ENCODE assay signal across 21 mouse cellular contexts in the genomic region with DNA sequence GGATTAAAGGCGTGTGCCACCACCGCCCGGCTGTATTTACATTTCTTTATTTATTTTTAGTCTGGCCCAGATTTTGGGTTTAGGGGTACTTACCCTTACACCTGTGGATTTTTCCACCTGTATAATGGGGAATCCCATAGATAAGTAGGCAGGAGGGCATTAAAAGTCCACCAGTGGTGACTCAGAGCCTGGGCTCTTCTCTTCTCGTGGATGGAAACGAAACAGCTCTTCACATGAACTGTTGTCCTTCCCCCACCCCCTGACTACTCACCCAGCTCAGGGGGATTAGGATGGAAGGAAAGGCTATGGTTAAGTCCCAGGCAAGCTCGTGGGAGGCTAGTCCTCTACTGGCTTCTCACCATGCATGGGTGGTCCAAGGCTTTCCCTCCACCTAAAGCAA. TPM values are rescaled to one million over a fixed set of nuclear protein-coding genes. Genes with fewer than 3 reads are reported as not detected.
DNase-seq lines count a peak whose midpoint lies in the region; ATAC-seq and TF ChIP-seq lines count a peak whose summit lies in the region.
"Had no signal": no experiment of that assay in that cellular context is flagged by ENCODE, and none has a peak within 500 bp of the region (broad histone marks: within the 10 kb centered on the region; RNA-seq: fewer than 3 reads in every experiment).

No protein-coding gene starts in this region.

- peak overlapping the region; percentile 87 for H3K4me3 ChIP-seq in gastrocnemius, adult 2 months
- no peak overlapping the region; the same call in 1 of the 2 replicates for H3K4me3 ChIP-seq in liver, embryonic 13.5 days (replicated peaks)
- peak overlapping the region; percentile 10; the same call in 1 of the 2 replicates for H3K4me3 ChIP-seq in embryonic fibroblast, embryonic 13.5 days (ENCODE audit: insufficient read depth, low read length)
- H3K4me3 ChIP-seq: embryonic facial prominence, embryonic 13.5 days; forebrain, embryonic 15.5 days; hindbrain, embryonic 15.5 days had no signal

- intact Hi-C loops in gastrocnemius, adult 2 months (cut with DNase I): loop anchor here (5.0 kb wide), 1 partner anchor 103 kb away; no protein-coding TSS in a partner anchor
- intact Hi-C loops in gastrocnemius, postnatal 36 days (cut with DNase I): no loop called here

- DNase-seq in gastrocnemius, adult 2 months: no peak
- no peak for DNase-seq in gastrocnemius, postnatal 36 days
- no peak for DNase-seq in liver, embryonic 13.5 days
- DNase-seq in liver: no peak
- no peak for DNase-seq in lung, postnatal 14 days
- DNase-seq: adrenal gland, adult 8-10 months; cerebellum, adult 11 months; cerebellum, adult 8-10 months; cerebellum, postnatal 36 days; gastrocnemius, postnatal 10 days; heart, postnatal 36 days had no signal

- no peak overlapping the region for H3K4me2 ChIP-seq in liver, embryonic 13.5 days
- H3K4me2 ChIP-seq: forebrain, embryonic 15.5 days; hindbrain, embryonic 15.5 days had no signal

- no peaks in the 10 kb centered on the region for H3K9me3 ChIP-seq in liver, embryonic 13.5 days (replicated peaks)
- H3K9me3 ChIP-seq: embryonic facial prominence, embryonic 13.5 days; forebrain, embryonic 15.5 days; hindbrain, embryonic 15.5 days had no signal

- TF ChIP-seq CTCF in gastrocnemius, adult 2 months (IDR thresholded peaks at IDR 0.05): no peak
- TF ChIP-seq CTCF in embryonic fibroblast, embryonic 13.5 days (IDR thresholded peaks at IDR 0.05; ENCODE audit: borderline replicate concordance, insufficient read depth, low read length): no peak

- H3K27me3 ChIP-seq in liver, embryonic 13.5 days: no peaks in the 10 kb centered on the region
- H3K27me3 ChIP-seq: embryonic facial prominence, embryonic 13.5 days; forebrain, embryonic 15.5 days; heart, embryonic 12.5 days had no signal

- WGBS in liver, embryonic 13.5 days (ENCODE audit: insufficient replicate concordance): 93% methylated on average over 6 of the region's 6 CpGs

- no peak overlapping the region for H3K9ac ChIP-seq in liver, embryonic 13.5 days
- H3K9ac ChIP-seq: embryonic facial prominence, embryonic 13.5 days; forebrain, embryonic 15.5 days; heart, embryonic 12.5 days; hindbrain, embryonic 15.5 days had no signal

- peak overlapping the region; percentile 62 for H3K27ac ChIP-seq in gastrocnemius, adult 2 months
- 0 out of 2 replicates have a peak overlapping the region, but pooled peaks have one; percentile 100 for H3K27ac ChIP-seq in liver, embryonic 13.5 days
- peak overlapping the region; percentile 8; the same call in 1 of the 2 replicates for H3K27ac ChIP-seq in embryonic fibroblast, embryonic 13.5 days (ENCODE audit: insufficient read depth, low read length)
- H3K27ac ChIP-seq: forebrain, embryonic 15.5 days; hindbrain, embryonic 15.5 days had no signal

- no peak for ATAC-seq in liver, embryonic 13.5 days (ENCODE audit: low read depth)
- ATAC-seq: forebrain, embryonic 15.5 days had no signal

- no peak for TF ChIP-seq POLR2A in embryonic fibroblast, embryonic 13.5 days (IDR thresholded peaks at IDR 0.05; ENCODE audit: low read depth, low read length)

- H3K36me3 ChIP-seq in liver, embryonic 13.5 days: peaks cover 34% of the 10 kb centered on the region

- H3K4me1 ChIP-seq in liver, embryonic 13.5 days (replicated peaks): peaks cover 74% of the 10 kb centered on the region
- peaks cover 18% of the 10 kb centered on the region for H3K4me1 ChIP-seq in embryonic fibroblast, embryonic 13.5 days (ENCODE audit: control insufficient read depth, insufficient read depth, low read length)

RNA-seq across cellular contexts. Expression of gene Tlcd2, which starts 2.9 kb away (rescaled TPM):
- total RNA-seq in gastrocnemius, adult 2 months (2021): 1 to 10 TPM; 2.6 to 3.1 TPM
- total RNA-seq in gastrocnemius, postnatal 36 days (2021): 1 to 10 TPM; 3.4 to 3.6 TPM
- polyA plus RNA-seq in liver, embryonic 13.5 days (2015; fragmentation: Nextera tagmentation; extraction: Ambion mirVana): 18.7 and 18.8 TPM in 2 replicates
- 11.2 and 11.4 TPM in 2 replicates for polyA plus RNA-seq in embryonic fibroblast, embryonic 13.5 days (2011; ENCODE audit: insufficient read length, low read depth, missing spikeins)
- polyA plus RNA-seq: G1E had no signal

RNA-seq across cellular contexts. Expression of gene Wdr81, which starts 9.9 kb away (rescaled TPM):
- 1 to 10 TPM; 4.9 to 6.4 TPM for total RNA-seq in gastrocnemius, adult 2 months (2021)
- total RNA-seq in gastrocnemius, postnatal 36 days (2021): 1 to 10 TPM; 4.1 to 5.4 TPM
- polyA plus RNA-seq in liver, embryonic 13.5 days (2015; fragmentation: Nextera tagmentation; extraction: Ambion mirVana): 18.5 and 21.3 TPM in 2 replicates
- 9.5 and 17.3 TPM in 2 replicates for polyA plus RNA-seq in embryonic fibroblast, embryonic 13.5 days (2011; ENCODE audit: insufficient read length, low read depth, missing spikeins)

RNA-seq across cellular contexts. Expression of gene Prpf8, which starts 22.2 kb away (rescaled TPM):
- total RNA-seq in gastrocnemius, adult 2 months (2021): 10 to 100 TPM; 69.3 to 76.7 TPM
- total RNA-seq in gastrocnemius, postnatal 36 days (2021): 10 to 100 TPM; 56.1 to 64.1 TPM
- 28.2 and 31.5 TPM in 2 replicates for polyA plus RNA-seq in liver, embryonic 13.5 days (2015; fragmentation: Nextera tagmentation; extraction: Ambion mirVana)
- polyA plus RNA-seq in embryonic fibroblast, embryonic 13.5 days (2011; ENCODE audit: insufficient read length, low read depth, missing spikeins): 127 and 132 TPM in 2 replicates

RNA-seq across cellular contexts. Expression of gene Serpinf2, which starts 25.0 kb away (rescaled TPM):
- total RNA-seq in gastrocnemius, adult 2 months (2021): not detected
- total RNA-seq in gastrocnemius, postnatal 36 days (2021): not detected
- polyA plus RNA-seq in liver, embryonic 13.5 days (2015; fragmentation: Nextera tagmentation; extraction: Ambion mirVana): 372 and 430 TPM in 2 replicates
- not detected in 2 replicates for polyA plus RNA-seq in embryonic fibroblast, embryonic 13.5 days (2011; ENCODE audit: insufficient read length, low read depth, missing spikeins)
- total RNA-seq: heart, adult 2 months; heart, postnatal 36 days had no signal
- polyA plus RNA-seq: forebrain, embryonic 11.5 days; forebrain, embryonic 15.5 days; heart, postnatal 0 days; hindbrain, embryonic 11.5 days had no signal

RNA-seq across cellular contexts. Expression of gene Serpinf1, which starts 41.9 kb away (rescaled TPM):
- 100 to 1,000 TPM in 1 of 2 experiments, 10 to 100 TPM in 1; 55.5 to 168 TPM for total RNA-seq in gastrocnemius, adult 2 months (2021)
- 10 to 100 TPM; 83.2 to 88.9 TPM for total RNA-seq in gastrocnemius, postnatal 36 days (2021)
- 179 and 181 TPM in 2 replicates for polyA plus RNA-seq in liver, embryonic 13.5 days (2015; fragmentation: Nextera tagmentation; extraction: Ambion mirVana)
- 1,069 and 1,358 TPM in 2 replicates for polyA plus RNA-seq in embryonic fibroblast, embryonic 13.5 days (2011; ENCODE audit: insufficient read length, low read depth, missing spikeins)
- polyA plus RNA-seq: G1E had no signal

Comparison
In these comparisons a context has a peak if more than half of its experiments do, and no peak if none do; other contexts are left out.
1. H3K27ac ChIP-seq: peak in every context shown above with its lines; median percentile 100 in liver, embryonic 13.5 days; 62 in gastrocnemius, adult 2 months; 8 in embryonic fibroblast, embryonic 13.5 days.